Mouse (Mus musculus) liver, adult 2 months (tissue): Measurements from ENCODE around the gene Fgfr2.

Experiments used
- CTCF ChIP-seq: fragments of 200-500 bp; IDR thresholded peaks from 2 replicates; pipeline ENCODE4 v1.5.1; 2011; ENCODE audit warnings: low read depth, low read length, control low read depth
- POLR2A ChIP-seq: fragments of 200-500 bp; IDR thresholded peaks from 2 replicates; pipeline ENCODE4 v1.6.1; 2011; ENCODE audit warnings: low read length, control low read depth; ENCODE audit not compliant: insufficient read depth; ENCODE audit errors: extremely low read depth

DNA sequence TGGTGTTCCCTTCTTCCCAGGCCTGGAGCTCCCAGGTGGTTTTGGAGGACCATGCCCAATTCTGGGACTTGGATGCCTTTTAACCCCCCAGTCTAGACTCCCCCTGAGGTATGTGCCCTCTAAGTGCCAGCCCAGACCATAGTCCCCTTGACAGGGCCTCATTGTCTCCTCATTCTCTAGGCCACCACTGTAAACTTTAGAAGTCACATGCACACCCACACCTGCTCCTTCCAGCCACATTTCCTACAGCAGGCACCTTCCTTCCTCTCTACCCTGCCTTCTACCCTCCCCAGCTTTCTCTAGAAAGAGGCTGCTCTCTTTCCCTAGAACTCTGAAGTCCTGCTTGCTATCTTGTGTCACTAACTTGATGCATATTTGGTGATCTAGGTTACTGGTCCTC, 2424.7 kb downstream of the Fgfr2 start:
- TF ChIP-seq CTCF: no peak
- no peak for TF ChIP-seq POLR2A
